Mouse (Mus musculus): ENCODE data around the gene Cdk9. TPM values are rescaled to one million over a fixed set of nuclear protein-coding genes. Genes with fewer than 3 reads are reported as not detected.

Cdk9 gene
- polyA plus RNA-seq, 1 experiment from 2014 or later, result 68.7 TPM

DNA sequence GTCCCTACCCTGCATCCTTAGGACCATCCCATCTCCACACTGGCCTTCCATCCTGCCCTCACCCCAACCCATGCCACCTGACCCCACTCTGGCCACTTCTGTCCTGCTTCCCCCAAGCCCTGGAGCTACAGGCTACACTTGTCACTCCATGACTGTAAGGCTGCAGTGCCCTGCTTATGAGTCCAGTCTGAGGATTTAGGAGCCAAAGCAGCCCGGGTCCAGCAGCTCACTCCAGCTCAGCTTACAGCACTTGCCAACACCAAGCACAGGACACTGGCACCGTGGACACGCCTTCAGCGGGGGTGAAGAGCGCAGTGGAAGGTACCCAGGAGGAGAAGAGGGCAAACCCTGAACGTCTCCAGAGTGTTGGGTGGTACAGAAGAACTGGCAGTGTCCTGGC is 5.9 kb downstream of the Cdk9 start:
- WGBS, result 93% methylated on average over 6 of the region's 6 CpGs
- H3K4me1 ChIP-seq (ENCODE audit: insufficient read depth, low read depth, low read length), result peaks cover 6% of the 10 kb centered on the region; the same call in 1 of the 2 replicates
- no peak for ATAC-seq

DNA sequence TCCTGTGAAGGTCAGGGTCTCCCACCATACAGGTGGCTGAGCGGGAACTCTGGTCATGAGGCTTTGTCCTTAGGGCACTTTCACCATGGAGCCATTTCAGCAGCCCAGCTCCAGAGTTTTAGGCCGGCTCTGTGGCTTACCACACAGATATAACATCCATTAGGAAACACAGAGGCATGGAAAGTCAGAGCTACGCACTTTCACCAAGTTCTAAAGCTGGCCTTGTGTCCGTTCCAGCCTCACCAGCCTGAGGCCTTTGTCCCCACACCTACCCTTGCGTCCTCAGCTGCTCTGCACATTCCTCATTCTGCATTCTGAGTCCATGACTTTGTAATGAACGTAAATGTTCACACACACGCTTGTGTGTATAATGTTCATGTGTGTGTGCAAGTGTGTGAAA is 7.9 kb downstream of the Cdk9 start:
- Histone ChIP-seq H3K36me3 (ENCODE audit: insufficient read depth, low read length) (peaks cover 39% of the 10 kb centered on the region), H3K4me3 (ENCODE audit: low read depth, low read length) (no peak overlapping the region), H3K4me2 (replicated peaks; ENCODE audit: low read depth, low read length) (no peak overlapping the region), H3K4me1 (ENCODE audit: insufficient read depth, low read depth, low read length) (no peaks in the 10 kb centered on the region), H3K9me3 (ENCODE audit: low read length) (no peaks in the 10 kb centered on the region), H3K27me3 (replicated peaks; ENCODE audit: insufficient read depth, low read length) (no peaks in the 10 kb centered on the region), H3K9ac (replicated peaks; ENCODE audit: low read depth) (no peak overlapping the region), H3K27ac (ENCODE audit: low read length) (no peak overlapping the region)
- ATAC-seq (no peak), DNase-seq (ENCODE audit: low spot score) (no peak)
- TF ChIP-seq CTCF (IDR thresholded peaks at IDR 0.05) (no peak), EP300 (IDR thresholded peaks at IDR 0.05) (no peak)
- 91% methylated on average over 7 of the region's 7 CpGs for WGBS

More for the DNA sequence above, 5.9 kb downstream of the Cdk9 start:
- Histone ChIP-seq H3K4me3 (ENCODE audit: low read depth, low read length) (no peak overlapping the region), H3K27me3 (replicated peaks; ENCODE audit: insufficient read depth, low read length) (no peaks in the 10 kb centered on the region), H3K9me3 (ENCODE audit: low read length) (no peaks in the 10 kb centered on the region), H3K4me2 (replicated peaks; ENCODE audit: low read depth, low read length) (no peak overlapping the region), H3K36me3 (ENCODE audit: insufficient read depth, low read length) (peaks cover 41% of the 10 kb centered on the region), H3K9ac (replicated peaks; ENCODE audit: low read depth) (no peak overlapping the region), H3K27ac (ENCODE audit: low read length) (no peak overlapping the region)
- DNase-seq (ENCODE audit: low spot score), result no peak
- TF ChIP-seq EP300 (IDR thresholded peaks at IDR 0.05), result no peak
- TF ChIP-seq CTCF (IDR thresholded peaks at IDR 0.05), result no peak

DNA sequence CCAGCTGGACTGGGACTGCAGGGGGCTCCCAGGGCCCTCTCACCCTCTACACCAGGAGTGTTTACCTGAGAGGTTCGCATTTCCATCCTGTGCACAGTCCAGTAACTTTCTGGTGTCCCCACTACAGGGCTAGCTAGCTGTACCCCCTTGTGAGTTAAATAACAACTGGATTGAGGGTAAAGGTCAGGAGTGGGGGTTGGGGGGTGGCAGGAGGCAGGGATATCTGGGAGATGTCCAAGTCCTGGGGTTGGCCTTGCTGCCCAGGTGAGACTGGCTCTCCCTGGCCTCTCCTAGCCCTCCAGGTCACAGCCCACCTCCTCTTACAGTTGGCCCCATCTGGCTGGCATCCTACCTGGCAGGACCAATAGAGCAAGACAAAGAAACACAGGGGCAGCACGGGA is 8.9 kb downstream of the Cdk9 start, which contains the start of gene Fpgs:
Fpgs (minus strand) TSS at position 125 of the 401 bp plus-strand sequence.
- WGBS, result 52% methylated on average over 2 of the region's 2 CpGs

DNA sequence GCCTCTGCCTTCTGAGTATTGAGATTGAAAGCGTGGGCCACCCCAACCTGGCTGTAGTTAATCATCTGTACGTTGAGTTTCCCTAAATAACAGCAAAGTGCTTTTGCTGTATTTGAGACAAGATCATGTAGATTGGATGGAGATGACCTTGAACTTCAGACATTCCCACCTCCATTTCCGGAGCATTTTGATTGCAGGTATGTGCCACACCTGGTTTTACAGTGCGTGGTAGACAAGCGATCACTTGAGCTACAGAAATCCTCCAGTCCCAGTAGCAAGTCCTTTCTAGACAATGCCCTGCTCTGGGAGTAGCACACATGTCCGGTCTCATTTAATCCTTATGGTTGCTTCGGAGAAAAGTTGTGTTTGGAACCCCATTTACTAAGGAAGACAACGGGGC is 9.8 kb downstream of the Cdk9 start:
- TF ChIP-seq CTCF (IDR thresholded peaks at IDR 0.05), result no peak
- no peak for TF ChIP-seq EP300 (IDR thresholded peaks at IDR 0.05)
- 90% methylated on average over 8 of the region's 8 CpGs for WGBS
- DNase-seq (ENCODE audit: low spot score), result no peak
- no peak overlapping the region for H3K9ac ChIP-seq (replicated peaks; ENCODE audit: low read depth)
- no peaks in the 10 kb centered on the region for H3K4me1 ChIP-seq (ENCODE audit: insufficient read depth, low read depth, low read length)
- no peak overlapping the region for H3K4me2 ChIP-seq (replicated peaks; ENCODE audit: low read depth, low read length)
- no peaks in the 10 kb centered on the region for H3K27me3 ChIP-seq (replicated peaks; ENCODE audit: insufficient read depth, low read length)
- no peak overlapping the region for H3K27ac ChIP-seq (ENCODE audit: low read length)
- H3K4me3 ChIP-seq (ENCODE audit: low read depth, low read length), result no peak overlapping the region
- ATAC-seq, result no peak
- peaks cover 26% of the 10 kb centered on the region for H3K36me3 ChIP-seq (ENCODE audit: insufficient read depth, low read length)
- no peaks in the 10 kb centered on the region for H3K9me3 ChIP-seq (ENCODE audit: low read length)

More for the DNA sequence above, 8.9 kb downstream of the Cdk9 start, which contains the start of gene Fpgs:
- H3K36me3 ChIP-seq (ENCODE audit: insufficient read depth, low read length), result peaks cover 30% of the 10 kb centered on the region
- H3K27ac ChIP-seq (ENCODE audit: low read length), result no peak within 1 kb of the TSS
- TF ChIP-seq EP300 (IDR thresholded peaks at IDR 0.05), result no peak
- TF ChIP-seq CTCF (IDR thresholded peaks at IDR 0.05), result no peak
- no peaks in the 10 kb centered on the region for H3K4me1 ChIP-seq (ENCODE audit: insufficient read depth, low read depth, low read length)
- H3K4me3 ChIP-seq (ENCODE audit: low read depth, low read length), result no peak within 1 kb of the TSS
- no peak for ATAC-seq
- no peak for DNase-seq (ENCODE audit: low spot score)
- no peak within 1 kb of the TSS for H3K4me2 ChIP-seq (replicated peaks; ENCODE audit: low read depth, low read length)
- no peaks in the 10 kb centered on the region for H3K9me3 ChIP-seq (ENCODE audit: low read length)
- no peaks in the 10 kb centered on the region for H3K27me3 ChIP-seq (replicated peaks; ENCODE audit: insufficient read depth, low read length)
- no peak within 1 kb of the TSS for H3K9ac ChIP-seq (replicated peaks; ENCODE audit: low read depth)

DNA sequence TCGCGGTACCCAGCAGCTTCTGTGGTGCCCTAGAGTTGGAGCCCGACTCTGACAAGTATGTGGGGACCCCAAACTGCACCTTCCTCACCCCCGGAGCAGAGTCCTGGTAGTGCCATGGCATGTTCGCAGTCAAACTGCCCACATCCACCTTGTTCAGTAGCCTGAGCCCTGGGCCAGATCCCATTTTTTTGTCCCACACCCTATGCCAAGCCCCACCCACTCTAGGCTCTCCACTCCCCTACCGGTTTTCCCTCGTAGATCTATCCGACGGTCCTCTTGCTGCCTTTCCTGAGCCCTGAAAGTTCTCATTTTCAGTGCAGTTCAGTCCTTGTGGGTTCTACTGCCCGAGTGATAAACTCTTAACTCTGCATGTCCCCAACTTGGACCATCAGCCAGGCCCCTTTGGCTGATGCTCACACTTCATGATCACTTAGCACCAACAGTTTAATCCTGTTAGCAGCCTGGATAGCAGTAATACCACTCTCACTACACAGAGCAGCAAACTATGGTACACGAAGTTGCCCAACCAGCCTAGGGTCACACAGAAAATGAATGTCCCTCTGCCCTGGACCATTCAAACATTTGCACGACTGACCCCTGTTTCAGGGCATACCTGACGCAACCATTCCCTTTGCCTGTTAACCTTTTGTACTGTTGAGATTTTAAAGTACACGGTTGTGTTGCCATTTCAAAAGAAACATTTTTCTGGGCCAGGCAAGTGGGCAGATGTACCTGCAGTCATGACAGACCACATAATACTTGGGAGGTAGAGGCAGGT is 11.7 kb downstream of the Cdk9 start:
- Histone ChIP-seq H3K27ac (ENCODE audit: low read length) (no peak overlapping the region), H3K4me1 (ENCODE audit: insufficient read depth, low read depth, low read length) (no peaks in the 10 kb centered on the region), H3K9ac (replicated peaks; ENCODE audit: low read depth) (no peak overlapping the region), H3K9me3 (ENCODE audit: low read length) (no peaks in the 10 kb centered on the region), H3K4me2 (replicated peaks; ENCODE audit: low read depth, low read length) (no peak overlapping the region), H3K27me3 (replicated peaks; ENCODE audit: insufficient read depth, low read length) (no peaks in the 10 kb centered on the region), H3K36me3 (ENCODE audit: insufficient read depth, low read length) (peaks cover 17% of the 10 kb centered on the region), H3K4me3 (ENCODE audit: low read depth, low read length) (no peak overlapping the region)
- ATAC-seq (no peak), DNase-seq (ENCODE audit: low spot score) (no peak)
- TF ChIP-seq CTCF (IDR thresholded peaks at IDR 0.05), result no peak
- no peak for TF ChIP-seq EP300 (IDR thresholded peaks at IDR 0.05)
- WGBS, result 79% methylated on average over 14 of the region's 14 CpGs

DNA sequence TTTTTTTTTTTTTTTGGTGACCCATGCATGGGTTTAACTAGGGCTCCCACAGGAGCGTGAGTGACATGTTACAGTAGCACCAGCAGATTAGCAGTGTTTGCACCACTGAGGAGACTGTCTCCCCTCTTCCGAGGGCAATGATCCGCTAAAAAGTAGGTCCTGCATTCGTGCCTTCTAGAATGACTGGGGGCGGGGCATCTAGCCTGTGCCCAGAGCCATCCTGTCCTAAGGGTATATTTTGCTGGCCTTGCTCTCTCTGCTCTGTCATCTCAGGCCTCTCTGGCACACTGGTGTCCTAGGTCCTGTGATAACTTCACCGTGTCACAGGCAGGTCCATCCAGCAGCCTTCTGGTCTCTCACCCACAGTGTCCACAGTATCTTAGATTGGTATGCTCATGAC is 13.2 kb downstream of the Cdk9 start:
- DNase-seq (ENCODE audit: low spot score) (no peak), ATAC-seq (no peak)
- Histone ChIP-seq H3K4me2 (replicated peaks; ENCODE audit: low read depth, low read length) (no peak overlapping the region), H3K9me3 (ENCODE audit: low read length) (no peaks in the 10 kb centered on the region), H3K9ac (replicated peaks; ENCODE audit: low read depth) (no peak overlapping the region), H3K27ac (ENCODE audit: low read length) (no peak overlapping the region), H3K4me3 (ENCODE audit: low read depth, low read length) (no peak overlapping the region), H3K27me3 (replicated peaks; ENCODE audit: insufficient read depth, low read length) (no peaks in the 10 kb centered on the region), H3K4me1 (ENCODE audit: insufficient read depth, low read depth, low read length) (no peaks in the 10 kb centered on the region), H3K36me3 (ENCODE audit: insufficient read depth, low read length) (peaks cover 11% of the 10 kb centered on the region)
- WGBS, result 70% methylated on average over 6 of the region's 6 CpGs
- no peak for TF ChIP-seq CTCF (IDR thresholded peaks at IDR 0.05)
- no peak for TF ChIP-seq EP300 (IDR thresholded peaks at IDR 0.05)

Measured in lung, postnatal 0 days (tissue).